Mouse (Mus musculus) C2C12 (cell line): Measurements from ENCODE around the gene Atp5g1.

Experiments used
- CTCF ChIP-seq: IDR thresholded peaks from one replicate; pipeline ENCODE4 v1.5.1; 2011; ENCODE audit not compliant: control insufficient read depth, insufficient read depth, insufficient read length
- MYOG ChIP-seq: IDR thresholded peaks from one replicate; pipeline ENCODE4 v1.6.1; 2011; ENCODE audit not compliant: control insufficient read depth, insufficient read length; ENCODE audit errors: extremely low read depth

- TF ChIP-seq MYOG (no peak), CTCF (no peak)
These were observed 17.3 kb upstream of the Atp5g1 start for GRCm38 (mm10) chr11:96092674-96093291.
